8 mouse cellular contexts compared by ENCODE assay signal in the genomic region with DNA sequence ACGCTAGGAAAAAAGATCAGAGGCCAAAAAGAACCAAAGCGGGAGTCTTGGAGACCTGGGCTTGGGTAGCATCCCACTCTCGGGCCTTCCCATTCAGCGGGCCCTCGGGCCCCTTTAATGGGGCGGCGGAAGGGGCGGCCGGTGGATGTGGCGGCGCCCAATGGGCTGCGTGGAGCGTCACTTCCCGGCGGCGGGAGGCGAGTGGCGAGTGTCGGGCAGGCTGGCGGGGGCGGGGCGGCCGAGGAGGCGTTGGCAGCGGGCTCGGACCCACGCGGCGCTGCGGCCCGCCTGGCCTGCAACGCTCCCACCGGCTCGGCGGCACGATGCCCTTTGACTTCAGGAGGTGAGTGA. TPM values are rescaled to one million over a fixed set of nuclear protein-coding genes. Genes with fewer than 3 reads are reported as not detected.
DNase-seq lines count a peak whose midpoint lies in the region; ATAC-seq lines count a peak whose summit lies in the region.

Gene Ergic1 (plus strand): TSS at position 200 of the 351 bp plus-strand sequence.

- under 1% methylated on average over 36 of the region's 36 CpGs for WGBS in intestine, embryonic 16.5 days

- no peaks in the 10 kb centered on the region for H3K27me3 ChIP-seq in intestine, embryonic 16.5 days (replicated peaks; ENCODE audit: control insufficient read depth, insufficient read depth, low read length)

- no peaks in the 10 kb centered on the region for H3K9me3 ChIP-seq in intestine, embryonic 16.5 days (ENCODE audit: control insufficient read depth, low read length)

- DNase-seq in adrenal gland, adult 8-10 months: peak; percentile 89
- peak; percentile 91 for DNase-seq in embryo, embryonic 9.5 days (ENCODE audit: extremely low spot score)
- DNase-seq in gonadal fat pad, adult 2 months (ENCODE audit: low read depth): no peak
- peak; percentile 91 to 92 for DNase-seq in left cerebral cortex, postnatal 25 days (ENCODE audit: low spot score in 2 of 2)
- peak; percentile 76 for DNase-seq in mesoderm, embryonic 11.5 days (ENCODE audit: low read depth, low spot score)
- DNase-seq in right cerebral cortex, postnatal 25 days: peak; percentile 93
- peak; percentile 87 to 92 for DNase-seq in urinary bladder, postnatal 4 days (ENCODE audit: low spot score in 2 of 2)

- H3K4me1 ChIP-seq in intestine, embryonic 16.5 days (ENCODE audit: control insufficient read depth, insufficient read depth, low read length): peaks cover 23% of the 10 kb centered on the region

- 0 out of 2 replicates have a peak, but pooled peaks cover 3% of the 10 kb centered on the region for H3K36me3 ChIP-seq in intestine, embryonic 16.5 days (ENCODE audit: control insufficient read depth, insufficient read depth, low read length)

- ATAC-seq in intestine, embryonic 16.5 days: peak; percentile 96

- H3K4me3 ChIP-seq in intestine, embryonic 16.5 days (ENCODE audit: low read length): peak within 1 kb of the TSS; percentile 80

- intact Hi-C loops in left cerebral cortex, postnatal 25 days (cut with DNase I): loop anchor here (1.0 to 5.0 kb wide), 2 partner anchors 52 to 94 kb away; no protein-coding TSS in a partner anchor

- peak within 1 kb of the TSS; percentile 83 for H3K9ac ChIP-seq in intestine, embryonic 16.5 days (ENCODE audit: low read depth, low read length)

- peak within 1 kb of the TSS; percentile 91 for H3K4me2 ChIP-seq in intestine, embryonic 16.5 days (ENCODE audit: low read depth, low read length)

- peak within 1 kb of the TSS; percentile 68 for H3K27ac ChIP-seq in intestine, embryonic 16.5 days (ENCODE audit: low read length)

RNA-seq across cellular contexts. Expression of gene Ergic1, which starts in this region (rescaled TPM):
- 100 to 1,000 TPM; 142 to 218 (median 163) TPM for total RNA-seq in adrenal gland, adult 8-10 months (2022)
- 298 and 337 TPM in 2 replicates for polyA plus RNA-seq in gonadal fat pad, adult 2 months (2012; rRNA removed)
- polyA plus RNA-seq in intestine, embryonic 16.5 days (2015; fragmentation: Nextera tagmentation; extraction: Ambion mirVana): 88.6 and 91.2 TPM in 2 replicates
- 100 to 1,000 TPM; 163 to 168 TPM for total RNA-seq in left cerebral cortex, postnatal 25 days (2021)
